Mouse (Mus musculus): ENCODE results near the gene Limk2.

The Limk2 gene

DNA sequence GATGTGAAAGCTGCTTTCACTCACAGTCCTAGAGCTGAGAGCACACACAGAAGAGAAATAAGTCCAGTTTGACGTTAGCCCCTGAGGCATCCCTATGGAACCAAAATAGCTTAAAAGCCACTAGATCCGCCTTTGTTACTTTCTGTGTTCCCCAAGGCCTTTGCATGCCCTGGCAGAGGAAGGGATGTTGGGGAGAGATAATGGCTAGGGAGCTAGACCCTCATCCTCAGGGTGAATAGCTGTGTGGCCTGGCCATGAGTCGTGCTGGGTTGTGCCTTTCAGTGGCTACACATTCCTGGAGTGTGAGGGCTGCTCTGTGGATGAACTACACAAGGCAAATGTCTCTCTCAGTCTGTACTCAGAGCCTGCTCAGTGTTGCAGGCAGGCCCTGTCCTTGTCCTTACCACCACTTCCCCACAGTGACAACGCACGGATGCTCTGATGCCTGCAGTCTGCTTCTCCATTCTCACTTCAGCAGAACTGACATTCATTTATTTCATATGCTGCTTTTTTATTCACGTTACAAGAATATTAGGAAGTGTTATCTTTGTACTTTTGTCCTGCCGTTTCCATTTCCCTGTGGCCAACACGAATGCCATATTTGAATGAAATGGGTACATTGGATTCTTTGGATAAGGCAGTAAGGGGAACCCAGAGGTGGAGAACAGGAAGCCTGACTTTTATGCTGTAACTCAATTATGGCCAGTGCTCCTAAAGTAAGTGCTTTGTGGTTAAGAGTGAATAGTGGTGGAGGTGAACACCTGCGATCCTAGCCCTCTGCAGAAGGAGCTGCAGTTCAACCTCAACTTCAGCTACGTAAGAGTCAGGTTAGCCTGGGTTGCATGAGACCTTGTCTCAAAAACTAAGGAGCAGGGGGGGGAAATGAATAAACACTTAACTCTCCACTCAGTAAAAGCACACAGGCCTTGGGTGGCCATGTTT is 110.8 kb downstream of the Limk2 start:
- DNase-seq, result no peak

DNA sequence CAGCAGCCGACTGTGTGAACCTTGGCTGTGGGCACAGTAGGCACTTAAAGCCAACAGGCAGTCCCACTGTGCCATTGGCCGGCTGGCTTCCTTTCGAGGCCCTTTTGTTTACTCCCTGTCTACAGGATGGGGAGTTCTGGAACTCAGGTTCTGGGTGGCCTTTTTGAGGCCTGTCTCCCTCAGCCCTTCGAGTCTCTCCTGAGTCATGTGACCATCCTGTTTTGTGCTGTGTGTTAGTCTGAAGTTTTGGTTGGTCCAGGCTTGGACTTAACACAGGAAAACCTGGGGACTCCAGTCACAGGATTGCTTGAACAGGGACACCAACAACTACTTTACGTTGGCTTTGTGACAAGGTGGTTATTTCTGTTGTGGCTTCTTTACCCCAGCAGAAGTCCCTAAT is 112.9 kb downstream of the Limk2 start:
- no peak for DNase-seq

DNA sequence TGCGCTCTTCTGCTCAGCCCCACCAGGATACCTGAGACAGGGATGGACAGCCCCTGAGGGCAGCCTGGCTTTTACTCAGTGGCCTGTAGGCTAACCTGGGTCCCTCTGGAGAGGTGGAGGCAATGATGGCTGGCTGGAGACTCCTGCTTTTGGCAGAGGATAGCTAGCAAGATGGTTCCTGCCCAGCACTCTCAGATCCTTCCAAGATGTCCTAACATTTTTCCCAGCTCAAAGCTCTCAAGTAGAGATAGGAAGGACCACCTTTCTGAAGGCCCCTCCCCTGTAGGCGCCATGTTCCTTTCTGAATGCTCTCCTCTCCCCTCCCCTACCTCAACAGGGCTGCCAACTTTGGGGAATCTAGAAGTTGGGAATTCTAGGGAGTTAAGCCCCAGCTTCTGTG is 114.3 kb downstream of the Limk2 start:
- no peak for DNase-seq
